Mouse (Mus musculus) megakaryocyte, embryonic 14.5 days (primary cell): Measurements from ENCODE around the gene Idh2. TPM values are rescaled to one million over a fixed set of nuclear protein-coding genes. Genes with fewer than 3 reads are reported as not detected.
A peak's percentile ranks its signal among the peaks of the same experiment; 100 is the strongest.

Experiments used
- H3K27me3 ChIP-seq: replicated peaks from 2 replicates; pipeline ENCODE3; 2012; ENCODE audit warnings: inconsistent platforms
- H3K36me3 ChIP-seq: replicated peaks from 2 replicates; pipeline ENCODE3; 2012; ENCODE audit warnings: low read length, inconsistent platforms, mixed read lengths
- H3K4me1 ChIP-seq: 2 replicates; pipeline ENCODE4 v1.6.1; 2012; ENCODE audit warnings: inconsistent platforms
- H3K4me3 ChIP-seq: replicated peaks from 2 replicates; pipeline ENCODE3; 2012; ENCODE audit warnings: moderate library complexity, mild to moderate bottlenecking, inconsistent platforms
- H3K9me3 ChIP-seq: 2 replicates; pipeline ENCODE4 v1.6.1; 2012; ENCODE audit warnings: inconsistent platforms
- FLI1 ChIP-seq: IDR thresholded peaks from 2 replicates; pipeline ENCODE4 v1.6.1; 2012; ENCODE audit warnings: low read length, inconsistent platforms, mixed read lengths
- GATA1 ChIP-seq: IDR thresholded peaks from 3 replicates; pipeline ENCODE4 v1.6.1; 2012; ENCODE audit warnings: mixed read lengths, low read length, inconsistent platforms, borderline replicate concordance
- polyA plus RNA-seq: library from polyadenylated mRNA; stranded (reverse); fragments of >175 nt; gene quantifications from 2 replicates; pipeline ENCODE4 v1.2.3, GENCODE M21; 2012; ENCODE audit warnings: low replicate concordance; ENCODE audit not compliant: insufficient read depth

Idh2 gene
- polyA plus RNA-seq, 1 experiment = 79.2 TPM

- peak overlapping the region; percentile 79 for H3K4me3 ChIP-seq
- peaks cover 57% of the 10 kb centered on the region for H3K36me3 ChIP-seq
- H3K27me3 ChIP-seq = no peaks in the 10 kb centered on the region
- H3K4me1 ChIP-seq = peaks cover 98% of the 10 kb centered on the region
- TF ChIP-seq GATA1 (no peak), FLI1 (no peak)
- no peaks in the 10 kb centered on the region for H3K9me3 ChIP-seq
These were observed 51.1 kb downstream of the Idh2 start for GRCm38 (mm10) chr7:80063902-80064736.

GRCm38 (mm10) chr7:80063244-80063643, 51.9 kb downstream of the Idh2 start:
- Histone ChIP-seq H3K27me3 (no peaks in the 10 kb centered on the region), H3K4me3 (peak overlapping the region; percentile 79), H3K9me3 (no peaks in the 10 kb centered on the region), H3K36me3 (peaks cover 52% of the 10 kb centered on the region), H3K4me1 (peaks cover 98% of the 10 kb centered on the region)
- TF ChIP-seq GATA1 (no peak), FLI1 (no peak)

GRCm38 (mm10) chr7:80062083-80062826, 52.9 kb downstream of the Idh2 start:
- no peak overlapping the region for H3K4me3 ChIP-seq
- H3K9me3 ChIP-seq = no peaks in the 10 kb centered on the region
- TF ChIP-seq GATA1 (no peak), FLI1 (no peak)
- peaks cover 100% of the 10 kb centered on the region for H3K4me1 ChIP-seq
- peaks cover 47% of the 10 kb centered on the region for H3K36me3 ChIP-seq
- H3K27me3 ChIP-seq = no peaks in the 10 kb centered on the region

GRCm38 (mm10) chr7:80060012-80060778, 55.0 kb downstream of the Idh2 start:
- no peak for TF ChIP-seq FLI1
- no peak for TF ChIP-seq GATA1
- peaks cover 41% of the 10 kb centered on the region for H3K36me3 ChIP-seq
- H3K9me3 ChIP-seq = no peaks in the 10 kb centered on the region
- H3K27me3 ChIP-seq = no peaks in the 10 kb centered on the region
- H3K4me3 ChIP-seq = no peak overlapping the region
- H3K4me1 ChIP-seq = peaks cover 100% of the 10 kb centered on the region

GRCm38 (mm10) chr7:80059064-80059838, 55.9 kb downstream of the Idh2 start:
- peaks cover 39% of the 10 kb centered on the region for H3K36me3 ChIP-seq
- H3K9me3 ChIP-seq = no peaks in the 10 kb centered on the region
- peaks cover 95% of the 10 kb centered on the region for H3K4me1 ChIP-seq
- no peak for TF ChIP-seq FLI1
- TF ChIP-seq GATA1 = no peak
- no peaks in the 10 kb centered on the region for H3K27me3 ChIP-seq
- peak overlapping the region; percentile 87 for H3K4me3 ChIP-seq

GRCm38 (mm10) chr7:80058405-80059063, 56.7 kb downstream of the Idh2 start:
- H3K4me1 ChIP-seq = peaks cover 91% of the 10 kb centered on the region
- H3K27me3 ChIP-seq = no peaks in the 10 kb centered on the region
- H3K36me3 ChIP-seq = peaks cover 41% of the 10 kb centered on the region
- peak overlapping the region; percentile 87 for H3K4me3 ChIP-seq
- H3K9me3 ChIP-seq = no peaks in the 10 kb centered on the region
- no peak for TF ChIP-seq GATA1
- TF ChIP-seq FLI1 = no peak

- H3K36me3 ChIP-seq = peaks cover 44% of the 10 kb centered on the region
- H3K27me3 ChIP-seq = no peaks in the 10 kb centered on the region
- peak overlapping the region; percentile 87 for H3K4me3 ChIP-seq
- no peaks in the 10 kb centered on the region for H3K9me3 ChIP-seq
- peaks cover 91% of the 10 kb centered on the region for H3K4me1 ChIP-seq
- TF ChIP-seq FLI1 = no peak
- no peak for TF ChIP-seq GATA1
These were observed 57.4 kb downstream of the Idh2 start for GRCm38 (mm10) chr7:80057781-80058180.

GRCm38 (mm10) chr7:80057002-80057691, 58.0 kb downstream of the Idh2 start:
- H3K36me3 ChIP-seq = peaks cover 45% of the 10 kb centered on the region
- TF ChIP-seq GATA1 (no peak), FLI1 (no peak)
- H3K27me3 ChIP-seq = no peaks in the 10 kb centered on the region
- no peaks in the 10 kb centered on the region for H3K9me3 ChIP-seq
- H3K4me3 ChIP-seq = peak overlapping the region; percentile 87
- H3K4me1 ChIP-seq = peaks cover 91% of the 10 kb centered on the region

DNA sequence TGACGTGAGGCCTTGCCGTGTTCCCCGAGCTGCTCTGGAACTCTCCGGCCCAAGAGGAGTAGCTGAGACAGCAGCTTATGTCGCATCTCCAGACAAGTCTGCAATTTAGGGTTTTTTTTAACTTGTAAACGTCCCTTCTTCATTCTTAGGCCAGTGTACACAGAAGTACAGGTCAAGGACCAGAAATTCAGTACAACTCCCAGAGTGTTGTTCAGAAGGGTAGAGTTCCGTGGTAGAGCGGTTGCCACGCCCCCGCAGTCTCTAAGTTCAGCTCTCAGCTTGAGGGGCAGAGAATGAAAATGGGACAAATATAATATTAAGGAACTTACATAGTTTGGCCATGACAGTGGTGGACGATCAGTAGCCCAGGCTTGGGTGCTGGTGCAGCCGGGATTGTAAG, 59.4 kb downstream of the Idh2 start:
- peaks cover 91% of the 10 kb centered on the region for H3K4me1 ChIP-seq
- no peak overlapping the region for H3K4me3 ChIP-seq
- peaks cover 42% of the 10 kb centered on the region for H3K36me3 ChIP-seq
- H3K27me3 ChIP-seq = no peaks in the 10 kb centered on the region
- TF ChIP-seq FLI1 = no peak
- TF ChIP-seq GATA1 = no peak
- no peaks in the 10 kb centered on the region for H3K9me3 ChIP-seq
